Mouse (Mus musculus): ENCODE measurements around the gene Sema4b. TPM values are rescaled to one million over a fixed set of nuclear protein-coding genes. Genes with fewer than 3 reads are reported as not detected.

Sema4b gene
- polyA plus RNA-seq, 1 experiment from 2014 or later, result 6.9 TPM

- no peaks in the 10 kb centered on the region for H3K36me3 ChIP-seq (replicated peaks; ENCODE audit: control insufficient read depth, insufficient read depth, low read depth, low read length)
- no peak overlapping the region for H3K4me3 ChIP-seq (ENCODE audit: low read depth, low read length)
- ATAC-seq (replicated peaks; ENCODE audit: insufficient number of reproducible peaks, low FRiP score, low TSS enrichment, low read depth), result no peak
- peak; percentile 8 for DNase-seq (ENCODE audit: low spot score)
- H3K27me3 ChIP-seq (ENCODE audit: control insufficient read depth, insufficient read depth, low read length), result no peaks in the 10 kb centered on the region
- H3K4me2 ChIP-seq (ENCODE audit: low read depth, low read length), result no peak overlapping the region
- WGBS, result 63% methylated on average over 6 of the region's 6 CpGs
- no peaks in the 10 kb centered on the region for H3K9me3 ChIP-seq (replicated peaks; ENCODE audit: control insufficient read depth, low read length)
- no peaks in the 10 kb centered on the region for H3K4me1 ChIP-seq (ENCODE audit: control insufficient read depth, insufficient read depth, low read length)
- H3K9ac ChIP-seq (replicated peaks; ENCODE audit: low read length), result no peak overlapping the region
- no peak overlapping the region for H3K27ac ChIP-seq (replicated peaks; ENCODE audit: low read depth, low read length)
These were observed 34.5 kb upstream of the Sema4b start for GRCm38 (mm10) chr7:80152152-80152551.

GRCm38 (mm10) chr7:80152756-80153155 lies 33.9 kb upstream of the Sema4b start:
- Histone ChIP-seq H3K9ac (replicated peaks; ENCODE audit: low read length) (no peak overlapping the region), H3K4me3 (ENCODE audit: low read depth, low read length) (no peak overlapping the region), H3K4me1 (ENCODE audit: control insufficient read depth, insufficient read depth, low read length) (no peaks in the 10 kb centered on the region), H3K9me3 (replicated peaks; ENCODE audit: control insufficient read depth, low read length) (no peaks in the 10 kb centered on the region), H3K36me3 (replicated peaks; ENCODE audit: control insufficient read depth, insufficient read depth, low read depth, low read length) (no peaks in the 10 kb centered on the region), H3K27ac (replicated peaks; ENCODE audit: low read depth, low read length) (no peak overlapping the region), H3K4me2 (ENCODE audit: low read depth, low read length) (no peak overlapping the region), H3K27me3 (ENCODE audit: control insufficient read depth, insufficient read depth, low read length) (no peaks in the 10 kb centered on the region)
- WGBS, result 90% methylated on average over 8 of the region's 8 CpGs
- DNase-seq (ENCODE audit: low spot score), result no peak
- no peak for ATAC-seq (replicated peaks; ENCODE audit: insufficient number of reproducible peaks, low FRiP score, low TSS enrichment, low read depth)

- no peaks in the 10 kb centered on the region for H3K27me3 ChIP-seq (ENCODE audit: control insufficient read depth, insufficient read depth, low read length)
- WGBS, result 71% methylated on average over 3 of the region's 3 CpGs
- H3K9me3 ChIP-seq (replicated peaks; ENCODE audit: control insufficient read depth, low read length), result no peaks in the 10 kb centered on the region
These were observed 32.0 kb upstream of the Sema4b start for GRCm38 (mm10) chr7:80154689-80155088.

GRCm38 (mm10) chr7:80156711-80157227 lies 29.9 kb upstream of the Sema4b start:
- Histone ChIP-seq H3K27ac (replicated peaks; ENCODE audit: low read depth, low read length) (no peak overlapping the region), H3K9me3 (replicated peaks; ENCODE audit: control insufficient read depth, low read length) (no peaks in the 10 kb centered on the region), H3K4me3 (ENCODE audit: low read depth, low read length) (no peak overlapping the region), H3K4me1 (ENCODE audit: control insufficient read depth, insufficient read depth, low read length) (no peaks in the 10 kb centered on the region), H3K4me2 (ENCODE audit: low read depth, low read length) (no peak overlapping the region), H3K9ac (replicated peaks; ENCODE audit: low read length) (no peak overlapping the region), H3K27me3 (ENCODE audit: control insufficient read depth, insufficient read depth, low read length) (no peaks in the 10 kb centered on the region), H3K36me3 (replicated peaks; ENCODE audit: control insufficient read depth, insufficient read depth, low read depth, low read length) (no peaks in the 10 kb centered on the region)
- 41% methylated on average over 13 of the region's 13 CpGs for WGBS
- ATAC-seq (replicated peaks; ENCODE audit: insufficient number of reproducible peaks, low FRiP score, low TSS enrichment, low read depth) (no peak), DNase-seq (ENCODE audit: low spot score) (peak; percentile 66)

More at GRCm38 (mm10) chr7:80154689-80155088, 32.0 kb upstream of the Sema4b start:
- Histone ChIP-seq H3K9ac (replicated peaks; ENCODE audit: low read length) (no peak overlapping the region), H3K36me3 (replicated peaks; ENCODE audit: control insufficient read depth, insufficient read depth, low read depth, low read length) (no peaks in the 10 kb centered on the region), H3K4me1 (ENCODE audit: control insufficient read depth, insufficient read depth, low read length) (no peaks in the 10 kb centered on the region), H3K4me3 (ENCODE audit: low read depth, low read length) (no peak overlapping the region), H3K4me2 (ENCODE audit: low read depth, low read length) (no peak overlapping the region), H3K27ac (replicated peaks; ENCODE audit: low read depth, low read length) (no peak overlapping the region)
- DNase-seq (ENCODE audit: low spot score) (no peak), ATAC-seq (replicated peaks; ENCODE audit: insufficient number of reproducible peaks, low FRiP score, low TSS enrichment, low read depth) (no peak)

- Histone ChIP-seq H3K36me3 (replicated peaks; ENCODE audit: control insufficient read depth, insufficient read depth, low read depth, low read length) (no peaks in the 10 kb centered on the region), H3K27ac (replicated peaks; ENCODE audit: low read depth, low read length) (no peak overlapping the region), H3K4me2 (ENCODE audit: low read depth, low read length) (no peak overlapping the region), H3K9me3 (replicated peaks; ENCODE audit: control insufficient read depth, low read length) (no peaks in the 10 kb centered on the region), H3K9ac (replicated peaks; ENCODE audit: low read length) (no peak overlapping the region), H3K4me3 (ENCODE audit: low read depth, low read length) (no peak overlapping the region), H3K4me1 (ENCODE audit: control insufficient read depth, insufficient read depth, low read length) (no peaks in the 10 kb centered on the region), H3K27me3 (ENCODE audit: control insufficient read depth, insufficient read depth, low read length) (no peaks in the 10 kb centered on the region)
- ATAC-seq (replicated peaks; ENCODE audit: insufficient number of reproducible peaks, low FRiP score, low TSS enrichment, low read depth) (no peak), DNase-seq (ENCODE audit: low spot score) (no peak)
- WGBS, result 88% methylated on average over 8 of the region's 8 CpGs
These were observed 28.0 kb upstream of the Sema4b start for GRCm38 (mm10) chr7:80158496-80159268.

- DNase-seq (ENCODE audit: low spot score) (no peak), ATAC-seq (replicated peaks; ENCODE audit: insufficient number of reproducible peaks, low FRiP score, low TSS enrichment, low read depth) (no peak)
- 72% methylated on average over 7 of the region's 7 CpGs for WGBS
- Histone ChIP-seq H3K4me1 (ENCODE audit: control insufficient read depth, insufficient read depth, low read length) (no peaks in the 10 kb centered on the region), H3K27me3 (ENCODE audit: control insufficient read depth, insufficient read depth, low read length) (no peaks in the 10 kb centered on the region), H3K4me3 (ENCODE audit: low read depth, low read length) (no peak overlapping the region), H3K36me3 (replicated peaks; ENCODE audit: control insufficient read depth, insufficient read depth, low read depth, low read length) (no peaks in the 10 kb centered on the region), H3K9me3 (replicated peaks; ENCODE audit: control insufficient read depth, low read length) (no peaks in the 10 kb centered on the region), H3K27ac (replicated peaks; ENCODE audit: low read depth, low read length) (no peak overlapping the region), H3K4me2 (ENCODE audit: low read depth, low read length) (no peak overlapping the region), H3K9ac (replicated peaks; ENCODE audit: low read length) (no peak overlapping the region)
These were observed 26.2 kb upstream of the Sema4b start for GRCm38 (mm10) chr7:80160293-80160944.

GRCm38 (mm10) chr7:80160945-80161306 lies 25.7 kb upstream of the Sema4b start:
- DNase-seq (ENCODE audit: low spot score), result no peak
- WGBS, result 79% methylated on average over 8 of the region's 8 CpGs
- ATAC-seq (replicated peaks; ENCODE audit: insufficient number of reproducible peaks, low FRiP score, low TSS enrichment, low read depth), result no peak

GRCm38 (mm10) chr7:80165432-80165831 lies 21.2 kb upstream of the Sema4b start:
- no peak overlapping the region for H3K27ac ChIP-seq (replicated peaks; ENCODE audit: low read depth, low read length)
- H3K4me3 ChIP-seq (ENCODE audit: low read depth, low read length), result no peak overlapping the region
- no peak overlapping the region for H3K9ac ChIP-seq (replicated peaks; ENCODE audit: low read length)
- WGBS, result 86% methylated on average over 5 of the region's 5 CpGs
- no peaks in the 10 kb centered on the region for H3K27me3 ChIP-seq (ENCODE audit: control insufficient read depth, insufficient read depth, low read length)
- ATAC-seq (replicated peaks; ENCODE audit: insufficient number of reproducible peaks, low FRiP score, low TSS enrichment, low read depth), result no peak
- H3K4me2 ChIP-seq (ENCODE audit: low read depth, low read length), result no peak overlapping the region
- H3K4me1 ChIP-seq (ENCODE audit: control insufficient read depth, insufficient read depth, low read length), result no peaks in the 10 kb centered on the region
- DNase-seq (ENCODE audit: low spot score), result no peak
- no peaks in the 10 kb centered on the region for H3K36me3 ChIP-seq (replicated peaks; ENCODE audit: control insufficient read depth, insufficient read depth, low read depth, low read length)
- H3K9me3 ChIP-seq (replicated peaks; ENCODE audit: control insufficient read depth, low read length), result no peaks in the 10 kb centered on the region

More at GRCm38 (mm10) chr7:80160945-80161306, 25.7 kb upstream of the Sema4b start:
- Histone ChIP-seq H3K4me1 (ENCODE audit: control insufficient read depth, insufficient read depth, low read length) (no peaks in the 10 kb centered on the region), H3K27me3 (ENCODE audit: control insufficient read depth, insufficient read depth, low read length) (no peaks in the 10 kb centered on the region), H3K9me3 (replicated peaks; ENCODE audit: control insufficient read depth, low read length) (no peaks in the 10 kb centered on the region), H3K4me2 (ENCODE audit: low read depth, low read length) (no peak overlapping the region), H3K9ac (replicated peaks; ENCODE audit: low read length) (no peak overlapping the region), H3K27ac (replicated peaks; ENCODE audit: low read depth, low read length) (no peak overlapping the region), H3K4me3 (ENCODE audit: low read depth, low read length) (no peak overlapping the region), H3K36me3 (replicated peaks; ENCODE audit: control insufficient read depth, insufficient read depth, low read depth, low read length) (no peaks in the 10 kb centered on the region)
